In the genomic region with DNA sequence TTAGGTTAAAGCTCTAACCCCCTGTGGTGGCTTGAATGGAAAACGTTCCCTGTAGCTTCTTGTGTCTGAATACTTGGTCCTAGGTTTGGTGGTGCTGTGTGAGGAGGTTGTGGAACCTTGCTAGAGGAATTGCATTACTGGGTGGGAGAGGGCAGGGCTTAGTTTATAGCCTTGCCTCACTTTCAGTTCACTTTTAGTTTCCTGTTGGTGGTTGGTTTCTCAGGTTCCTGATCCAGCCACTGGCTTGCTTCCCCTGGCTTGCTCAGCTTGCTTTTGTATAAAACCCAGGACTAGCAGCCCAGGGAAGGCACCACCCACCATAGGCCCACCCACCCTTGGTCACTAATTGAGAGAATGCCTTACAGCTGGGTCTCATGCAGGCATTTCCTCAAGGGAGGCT, we compare ENCODE assay signal across 15 mouse cellular contexts.
"Had no signal": no experiment of that assay in that cellular context is flagged by ENCODE, and none has a peak within 500 bp of the region (broad histone marks: within the 10 kb centered on the region; RNA-seq: fewer than 3 reads in every experiment).

No protein-coding gene starts in this region.

- ATAC-seq: intestine, postnatal 0 days; liver, postnatal 0 days; midbrain, embryonic 15.5 days had no signal

- H3K4me1 ChIP-seq: limb, embryonic 15.5 days; liver, embryonic 13.5 days; megakaryocyte, embryonic 14.5 days; midbrain, embryonic 15.5 days; stomach, embryonic 15.5 days had no signal

- H3K27me3 ChIP-seq: limb, embryonic 15.5 days; liver, embryonic 13.5 days; megakaryocyte, embryonic 14.5 days; midbrain, embryonic 15.5 days; stomach, embryonic 15.5 days had no signal

- DNase-seq: kidney, adult 8-10 months; kidney, postnatal 25 days; layer of hippocampus, adult 9-11 months; layer of hippocampus, postnatal 36 days; liver, embryonic 13.5 days; liver, postnatal 0 days; right cerebral cortex, postnatal 14 days; thymus, adult 2 months; thymus, postnatal 25 days had no signal

- H3K4me3 ChIP-seq: limb, embryonic 15.5 days; liver, embryonic 13.5 days; megakaryocyte, embryonic 14.5 days; midbrain, embryonic 15.5 days; stomach, embryonic 15.5 days had no signal

- H3K9me3 ChIP-seq: limb, embryonic 15.5 days; stomach, embryonic 15.5 days had no signal

- H3K27ac ChIP-seq: limb, embryonic 15.5 days; liver, embryonic 13.5 days; midbrain, embryonic 15.5 days; stomach, embryonic 15.5 days had no signal

- H3K36me3 ChIP-seq: limb, embryonic 15.5 days; liver, embryonic 13.5 days; midbrain, embryonic 15.5 days; stomach, embryonic 15.5 days had no signal

- H3K9ac ChIP-seq: limb, embryonic 15.5 days; liver, embryonic 13.5 days; liver, postnatal 0 days; midbrain, embryonic 15.5 days; stomach, embryonic 15.5 days had no signal

- H3K4me2 ChIP-seq: limb, embryonic 15.5 days; liver, embryonic 13.5 days; midbrain, embryonic 11.5 days; midbrain, embryonic 15.5 days; stomach, embryonic 15.5 days had no signal
